Mouse (Mus musculus) left cerebral cortex, adult 2 months (tissue): ENCODE measurements around the gene Trp53i11. TPM values are rescaled to one million over a fixed set of nuclear protein-coding genes. Genes with fewer than 3 reads are reported as not detected.

Experiments used
- DNase-seq, 2 experiments: peaks; one replicate each; pipeline ENCODE4 v3.0.0; 2021 to 2022; ENCODE audit warnings: low spot score in 2 of 2, mixed read lengths in 1 of 2; ENCODE audit errors: extremely low spot score in 1 of 2
- H3K27ac ChIP-seq: fragments of 200-600 bp; 2 replicates; pipeline ENCODE4 v1.8.1; 2022
- H3K4me3 ChIP-seq: fragments of 200-600 bp; 2 replicates; pipeline ENCODE4 v1.8.1; 2022
- CTCF ChIP-seq: fragments of 200-600 bp; IDR thresholded peaks from 2 replicates; pipeline ENCODE4 v1.8.1; 2022; ENCODE audit warnings: antibody characterized with exemption, mild to moderate bottlenecking, moderate library complexity
- intact Hi-C: fragments of 180-260 bp; cut with DNase I; formaldehyde crosslinking; loops from one replicate; pipeline ENCODE4 v1.15.1; 2025
- total RNA-seq, 2 experiments: library from RNA; stranded (reverse); gene quantifications; 2 replicates each; pipeline ENCODE4 v1.2.3; 2021

The Trp53i11 gene
- total RNA-seq, 2 experiments from 2014 or later = 111 to 112 TPM

DNA sequence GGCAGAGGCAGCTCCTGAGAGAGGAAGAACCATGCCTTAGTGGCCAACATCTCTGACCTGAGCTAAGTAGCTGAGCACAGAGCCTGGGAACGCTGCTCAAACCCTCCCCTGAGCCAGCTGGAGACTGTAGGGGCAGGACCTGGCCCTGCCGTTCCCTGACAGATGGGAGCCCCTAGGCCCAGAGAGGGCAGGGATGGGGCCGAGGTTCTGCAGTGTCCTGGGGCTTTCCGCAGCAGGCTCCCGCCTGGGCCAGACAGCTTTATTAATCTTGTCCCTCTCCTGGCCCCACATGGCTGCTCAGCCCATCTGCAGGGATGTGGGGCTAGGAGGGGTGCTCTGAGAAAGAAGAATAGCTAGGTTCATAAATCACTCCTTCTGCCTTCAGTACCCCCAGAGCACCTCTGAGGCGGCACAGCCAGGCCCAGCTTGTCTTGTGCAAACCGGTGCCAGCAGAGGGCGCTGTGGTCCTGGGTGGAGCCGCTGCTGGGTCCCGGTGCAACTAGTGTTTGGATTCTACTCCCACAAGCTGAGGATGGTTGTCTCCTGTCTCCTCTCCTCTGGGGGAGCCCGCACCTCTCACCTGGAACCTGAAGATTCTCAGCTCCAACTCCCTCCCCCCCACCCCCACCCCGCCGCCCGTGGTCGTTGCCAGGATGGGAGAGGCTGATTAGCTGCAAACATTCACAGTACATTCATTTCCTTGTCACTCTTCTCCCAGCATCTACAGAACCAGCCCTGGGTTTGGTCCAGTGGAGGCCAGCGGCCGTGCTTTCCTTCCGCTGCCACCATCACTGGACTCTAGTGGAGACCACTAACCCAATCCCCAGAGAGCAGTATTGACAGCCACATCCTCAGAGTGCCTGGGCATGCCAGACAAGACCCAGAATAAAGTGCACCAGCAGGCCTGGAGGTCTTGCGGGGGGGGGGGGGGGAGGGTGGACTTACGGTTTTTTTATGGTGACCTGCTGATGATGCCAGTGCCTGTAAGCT, 39.6 kb downstream of the Trp53i11 start:
- Histone ChIP-seq H3K4me3 (no peak overlapping the region), H3K27ac (no peak overlapping the region)
- peak; percentile 78 for TF ChIP-seq CTCF
- DNase-seq = peak; percentile 74 to 80
- intact Hi-C loops = loop anchor here (1.0 to 2.0 kb wide), 2 partner anchors 24 to 106 kb away; no protein-coding TSS in a partner anchor

DNA sequence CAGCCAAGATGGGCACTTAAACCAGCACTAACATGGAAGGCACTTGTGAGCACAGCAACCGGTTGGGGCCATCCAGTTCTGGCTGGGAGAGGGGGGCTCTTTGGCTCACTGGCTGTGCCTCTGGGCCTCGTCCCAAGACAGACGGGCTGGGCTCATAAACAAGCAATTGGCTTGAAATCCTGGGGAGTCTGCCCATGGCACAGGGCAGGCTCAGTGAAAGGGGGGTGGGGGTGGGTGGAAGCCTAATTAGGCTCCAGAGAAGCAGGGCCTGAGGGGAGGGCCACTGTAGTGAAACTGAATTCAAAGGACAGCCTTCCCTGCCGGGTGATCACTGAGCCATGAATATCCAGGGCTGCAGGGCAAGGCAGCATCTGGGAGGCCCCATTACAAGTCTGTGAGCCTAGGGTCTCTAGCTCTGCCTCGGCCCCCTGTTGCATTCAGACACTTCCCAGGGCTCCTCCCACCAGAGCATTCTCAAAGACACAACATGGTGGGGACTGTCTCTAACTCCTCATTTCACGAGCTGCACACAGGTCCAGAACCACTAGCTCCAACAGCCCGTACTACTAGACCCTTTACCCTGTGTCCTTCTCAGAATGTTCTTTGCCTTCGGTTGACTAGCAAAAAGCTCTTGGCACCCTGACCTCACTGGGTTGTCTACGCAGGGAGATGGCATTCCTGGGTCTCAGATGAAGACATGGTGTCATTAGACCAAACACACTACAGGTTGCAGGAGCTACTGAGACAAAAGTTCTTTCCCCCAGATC, 40.5 kb downstream of the Trp53i11 start:
- no peak for TF ChIP-seq CTCF
- no peak overlapping the region for H3K27ac ChIP-seq
- no peak overlapping the region for H3K4me3 ChIP-seq
- intact Hi-C loops = loop anchor here (1.0 to 2.0 kb wide), 2 partner anchors 23 to 105 kb away; no protein-coding TSS in a partner anchor
- DNase-seq = peak in 1 of 2 experiments; percentile 24

DNA sequence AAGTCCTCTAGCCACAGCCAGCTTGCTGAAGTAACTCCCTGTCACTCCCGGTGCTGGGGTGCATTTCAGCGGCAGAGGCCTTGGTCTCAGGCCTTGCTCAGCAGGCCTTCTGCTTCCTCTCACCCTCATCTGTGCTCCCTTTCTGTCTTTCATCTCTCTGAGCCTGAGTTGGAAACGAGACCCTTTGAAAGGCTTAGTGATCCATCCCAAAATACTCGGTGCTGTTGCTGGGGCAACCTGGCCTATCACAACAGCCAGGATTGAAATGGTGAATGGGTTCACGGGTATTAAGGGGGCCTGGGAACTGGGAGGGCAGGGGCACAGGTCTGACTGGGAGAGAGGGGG, 41.1 kb downstream of the Trp53i11 start:
- no peak for TF ChIP-seq CTCF
- Histone ChIP-seq H3K27ac (no peak overlapping the region), H3K4me3 (no peak overlapping the region)
- intact Hi-C loops = no loop called here
- no peak for DNase-seq

- TF ChIP-seq CTCF = no peak
- intact Hi-C loops = no loop called here
- no peak for DNase-seq
- Histone ChIP-seq H3K4me3 (no peak overlapping the region), H3K27ac (no peak overlapping the region)
Measured at GRCm38 (mm10) chr2:93232141-93232540, 44.8 kb downstream of the Trp53i11 start.

GRCm38 (mm10) chr2:93237055-93237454, 49.7 kb downstream of the Trp53i11 start:
- no peak overlapping the region for H3K4me3 ChIP-seq
- H3K27ac ChIP-seq = no peak overlapping the region
- TF ChIP-seq CTCF = no peak
- DNase-seq = no peak
- intact Hi-C loops = no loop called here

GRCm38 (mm10) chr2:93238864-93239263, 51.5 kb downstream of the Trp53i11 start:
- no peak for DNase-seq
- H3K27ac ChIP-seq = no peak overlapping the region
- intact Hi-C loops = no loop called here
- TF ChIP-seq CTCF = no peak
- H3K4me3 ChIP-seq = no peak overlapping the region

- no peak for TF ChIP-seq CTCF
- Histone ChIP-seq H3K27ac (no peak overlapping the region), H3K4me3 (no peak overlapping the region)
- intact Hi-C loops = no loop called here
- no peak for DNase-seq
Measured at GRCm38 (mm10) chr2:93242166-93242565, 54.8 kb downstream of the Trp53i11 start.

DNA sequence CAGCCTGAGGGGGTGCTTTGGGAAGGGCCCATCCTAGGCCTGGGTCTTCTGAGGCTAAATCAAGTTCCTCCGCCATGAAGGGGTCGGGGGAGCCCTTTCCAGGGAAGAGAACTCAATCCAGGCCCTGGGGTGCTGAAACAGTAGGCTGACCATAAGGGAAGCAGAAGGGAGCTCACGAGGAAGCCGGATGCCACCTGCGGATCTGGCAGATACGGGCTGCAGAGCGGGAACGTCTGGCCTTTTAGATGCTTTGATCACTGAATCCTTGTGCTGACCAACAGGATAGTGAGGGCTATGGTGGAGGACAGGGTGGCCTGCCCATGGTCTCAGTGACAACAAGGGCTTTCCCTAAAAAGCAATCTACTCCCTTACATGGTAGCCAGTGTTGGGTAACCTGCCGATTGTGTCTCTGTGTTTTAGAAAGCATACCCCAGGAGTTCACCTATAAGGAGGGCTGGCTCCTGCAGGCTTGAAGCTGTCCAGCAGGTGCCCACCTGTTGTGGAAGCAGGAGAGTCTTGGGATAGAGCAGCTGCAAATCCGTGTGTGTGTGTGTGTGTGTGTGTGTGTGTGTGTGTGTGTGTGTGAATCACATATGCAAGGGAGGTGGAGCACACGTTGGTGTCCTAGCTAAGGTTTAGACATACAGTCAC, 56.2 kb downstream of the Trp53i11 start:
- intact Hi-C loops = no loop called here
- Histone ChIP-seq H3K27ac (no peak overlapping the region), H3K4me3 (no peak overlapping the region)
- no peak for DNase-seq
- TF ChIP-seq CTCF = no peak

DNA sequence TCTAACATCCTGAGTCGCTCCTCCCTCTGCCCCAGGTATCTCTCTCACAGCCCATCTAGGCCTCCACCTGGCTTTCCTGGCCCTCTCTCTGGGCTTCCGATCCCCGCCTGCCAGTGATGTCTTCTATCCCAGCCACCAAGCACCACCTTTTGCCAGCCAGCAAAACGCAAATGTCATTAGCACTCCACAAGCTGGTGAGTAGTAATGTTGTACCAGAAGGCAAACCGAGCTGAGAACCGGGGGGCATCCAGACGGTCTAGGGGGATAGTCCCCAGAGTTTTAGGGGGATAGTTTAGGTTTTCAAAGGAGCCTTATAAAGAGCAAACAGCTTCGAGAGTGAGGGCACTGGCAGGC, 56.7 kb downstream of the Trp53i11 start:
- intact Hi-C loops = no loop called here
- H3K27ac ChIP-seq = no peak overlapping the region
- no peak for TF ChIP-seq CTCF
- DNase-seq = no peak
- no peak overlapping the region for H3K4me3 ChIP-seq

GRCm38 (mm10) chr2:93249058-93249457, 61.7 kb downstream of the Trp53i11 start:
- Histone ChIP-seq H3K27ac (no peak overlapping the region), H3K4me3 (no peak overlapping the region)
- intact Hi-C loops = no loop called here
- no peak for TF ChIP-seq CTCF
- no peak for DNase-seq

- no peak for TF ChIP-seq CTCF
- intact Hi-C loops = loop anchor here (2.0 kb wide), 1 partner anchor 24 kb away; no protein-coding TSS in a partner anchor
- DNase-seq = no peak
- Histone ChIP-seq H3K4me3 (no peak overlapping the region), H3K27ac (no peak overlapping the region)
Measured at GRCm38 (mm10) chr2:93250611-93251010, 63.3 kb downstream of the Trp53i11 start.

Other genes starting within 250 kb of the Trp53i11 start
- gene Prdm11, start 141.4 kb upstream of the Trp53i11 start, total RNA-seq = 10 to 100 TPM; 24.7 to 24.8 TPM
- 1 to 10 TPM; 1.5 to 3.0 TPM for gene Tspan18, start 147.0 kb downstream of the Trp53i11 start, total RNA-seq